Mouse (Mus musculus) heart, embryonic 13.5 days (tissue): ENCODE measurements around the gene Xpc. TPM values are rescaled to one million over a fixed set of nuclear protein-coding genes. Genes with fewer than 3 reads are reported as not detected.
A peak's percentile ranks its signal among the peaks of the same experiment; 100 is the strongest.
"Not testable (repeated sequence)": the region's sequence is repeated elsewhere in the genome, so short reads cannot be mapped to it uniquely, and the experiment has no call there.

Source experiments
- ATAC-seq: fragments of 200-750 bp; cut with Nextera tagmentation; 2 replicates; pipeline ENCODE4 v1.8.0; 2017; ENCODE audit warnings: moderate TSS enrichment; ENCODE audit not compliant: insufficient number of reproducible peaks, low FRiP score, low TSS enrichment; ENCODE audit errors: extremely low read depth
- H3K27ac ChIP-seq: fragments of 300-500 bp; sonication (generic); replicated peaks from 2 replicates; pipeline ENCODE4 v1.5.1; 2015; ENCODE audit warnings: moderate library complexity, mild to moderate bottlenecking, inconsistent platforms
- H3K27me3 ChIP-seq: fragments of 300-500 bp; sonication (generic); replicated peaks from 2 replicates; pipeline ENCODE4 v1.6.1; 2015; ENCODE audit warnings: mild to moderate bottlenecking, inconsistent platforms
- H3K36me3 ChIP-seq: fragments of 300-500 bp; sonication (generic); 2 replicates; pipeline ENCODE4 v1.6.1; 2015; ENCODE audit warnings: mild to moderate bottlenecking, inconsistent platforms
- H3K4me1 ChIP-seq: fragments of 300-500 bp; sonication (generic); 2 replicates; pipeline ENCODE4 v1.6.1; 2015; ENCODE audit warnings: inconsistent platforms
- H3K4me2 ChIP-seq: fragments of 300-500 bp; sonication (generic); 2 replicates; pipeline ENCODE4 v1.6.1; 2015; ENCODE audit warnings: inconsistent platforms, mild to moderate bottlenecking, moderate library complexity
- H3K4me3 ChIP-seq: fragments of 300-500 bp; sonication (generic); 2 replicates; pipeline ENCODE4 v1.5.1; 2015; ENCODE audit warnings: moderate library complexity, mild to moderate bottlenecking, inconsistent platforms
- H3K9ac ChIP-seq: fragments of 300-500 bp; sonication (generic); 2 replicates; pipeline ENCODE4 v1.6.1; 2015; ENCODE audit warnings: inconsistent platforms, mild to moderate bottlenecking, moderate library complexity
- H3K9me3 ChIP-seq: fragments of 300-500 bp; sonication (generic); 2 replicates; pipeline ENCODE4 v1.6.1; 2016; ENCODE audit warnings: inconsistent platforms
- WGBS: fragments of 180-500 bp; shearing (Covaris S2); methylation state at CpG from one replicate; pipeline ENCODE4 v1.1.7; 2015; ENCODE audit warnings: mixed read lengths; 5-methylcytosine and 5-hydroxymethylcytosine counted together
- polyA plus RNA-seq: library from polyadenylated mRNA; unstranded; fragments of >200 nt; fragmentation: Nextera tagmentation; extraction: Ambion mirVana; gene quantifications from 2 replicates; pipeline ENCODE4 v1.2.1, GENCODE M21; 2015

The Xpc gene
- polyA plus RNA-seq, 1 experiment from 2014 or later, result 10.5 TPM

- not testable (repeated sequence) for H3K4me3 ChIP-seq, H3K27me3 ChIP-seq
- WGBS, result 89% methylated on average over 3 of the region's 3 CpGs
These were observed 44.3 kb downstream of the Xpc start for GRCm38 (mm10) chr6:91471427-91471826.

GRCm38 (mm10) chr6:91470712-91471111 is 45.0 kb downstream of the Xpc start:
- Histone ChIP-seq H3K4me1 (peaks cover 22% of the 10 kb centered on the region), H3K9ac (no peak overlapping the region), H3K36me3 (peaks cover 44% of the 10 kb centered on the region), H3K27me3 (no peaks in the 10 kb centered on the region), H3K27ac (no peak overlapping the region), H3K4me2 (no peak overlapping the region), H3K4me3 (no peak overlapping the region), H3K9me3 (no peaks in the 10 kb centered on the region)
- ATAC-seq, result no peak
- 81% methylated on average over 2 of the region's 2 CpGs for WGBS

More at GRCm38 (mm10) chr6:91471427-91471826, 44.3 kb downstream of the Xpc start:
- Histone ChIP-seq H3K36me3 (peaks cover 40% of the 10 kb centered on the region), H3K4me1 (peaks cover 22% of the 10 kb centered on the region), H3K4me2 (peak overlapping the region; percentile 77)
- ATAC-seq, H3K27ac ChIP-seq, H3K9ac ChIP-seq, H3K9me3 ChIP-seq: not testable (repeated sequence)

GRCm38 (mm10) chr6:91467106-91467505 is 48.6 kb downstream of the Xpc start:
- H3K36me3 ChIP-seq, result peaks cover 74% of the 10 kb centered on the region
- peaks cover 5% of the 10 kb centered on the region for H3K4me1 ChIP-seq
- H3K4me3 ChIP-seq, result no peak overlapping the region
- no peaks in the 10 kb centered on the region for H3K27me3 ChIP-seq
- H3K9me3 ChIP-seq, result no peaks in the 10 kb centered on the region
- WGBS, result 69% methylated on average over 1 of the region's 1 CpGs
- ATAC-seq, result no peak
- no peak overlapping the region for H3K9ac ChIP-seq
- H3K27ac ChIP-seq, result no peak overlapping the region
- no peak overlapping the region for H3K4me2 ChIP-seq

- ATAC-seq, result no peak
- no peak overlapping the region for H3K9ac ChIP-seq
- H3K4me2 ChIP-seq, result no peak overlapping the region
- H3K9me3 ChIP-seq, result no peaks in the 10 kb centered on the region
- no peaks in the 10 kb centered on the region for H3K27me3 ChIP-seq
- H3K36me3 ChIP-seq, result peaks cover 71% of the 10 kb centered on the region
- no peaks in the 10 kb centered on the region for H3K4me1 ChIP-seq
- no peak overlapping the region for H3K4me3 ChIP-seq
- H3K27ac ChIP-seq, result no peak overlapping the region
- WGBS, result 89% methylated on average over 2 of the region's 2 CpGs
These were observed 49.9 kb downstream of the Xpc start for GRCm38 (mm10) chr6:91465756-91466155.

- Histone ChIP-seq H3K27me3 (no peaks in the 10 kb centered on the region), H3K9ac (no peak overlapping the region), H3K9me3 (no peaks in the 10 kb centered on the region), H3K4me2 (no peak overlapping the region), H3K4me1 (no peaks in the 10 kb centered on the region), H3K27ac (no peak overlapping the region), H3K36me3 (peaks cover 18% of the 10 kb centered on the region), H3K4me3 (no peak overlapping the region)
- ATAC-seq, result no peak
- WGBS, result 88% methylated on average over 1 of the region's 1 CpGs
These were observed 56.2 kb downstream of the Xpc start for GRCm38 (mm10) chr6:91459471-91459870.

GRCm38 (mm10) chr6:91454546-91454945 is 61.1 kb downstream of the Xpc start:
- H3K36me3 ChIP-seq, result no peaks in the 10 kb centered on the region
- H3K27ac ChIP-seq, result no peak overlapping the region
- H3K9ac ChIP-seq, result no peak overlapping the region
- WGBS, result 27% methylated on average over 5 of the region's 5 CpGs
- no peak overlapping the region for H3K4me2 ChIP-seq
- H3K9me3 ChIP-seq, result no peaks in the 10 kb centered on the region
- H3K27me3 ChIP-seq, result peaks cover 8% of the 10 kb centered on the region; the same call in 1 of the 2 replicates
- no peaks in the 10 kb centered on the region for H3K4me1 ChIP-seq
- H3K4me3 ChIP-seq, result no peak overlapping the region
- no peak for ATAC-seq

- ATAC-seq, result no peak
- H3K4me2 ChIP-seq, result no peak overlapping the region
- no peaks in the 10 kb centered on the region for H3K4me1 ChIP-seq
- peaks cover 23% of the 10 kb centered on the region for H3K27me3 ChIP-seq
- WGBS, result 42% methylated on average over 1 of the region's 1 CpGs
- H3K27ac ChIP-seq, result no peak overlapping the region
- no peak overlapping the region for H3K4me3 ChIP-seq
- no peaks in the 10 kb centered on the region for H3K36me3 ChIP-seq
- no peaks in the 10 kb centered on the region for H3K9me3 ChIP-seq
- H3K9ac ChIP-seq, result no peak overlapping the region
These were observed 63.6 kb downstream of the Xpc start for GRCm38 (mm10) chr6:91452056-91452455.

- Histone ChIP-seq H3K4me2 (no peak overlapping the region), H3K36me3 (no peaks in the 10 kb centered on the region), H3K9ac (no peak overlapping the region), H3K27ac (no peak overlapping the region), H3K4me3 (no peak overlapping the region), H3K9me3 (no peaks in the 10 kb centered on the region), H3K4me1 (no peaks in the 10 kb centered on the region), H3K27me3 (peaks cover 34% of the 10 kb centered on the region)
- 50% methylated on average over 3 of the region's 3 CpGs for WGBS
- no peak for ATAC-seq
These were observed 66.0 kb downstream of the Xpc start for GRCm38 (mm10) chr6:91449472-91450225.

- H3K27ac ChIP-seq, result no peak overlapping the region
- no peaks in the 10 kb centered on the region for H3K9me3 ChIP-seq
- H3K4me1 ChIP-seq, result peaks cover 7% of the 10 kb centered on the region
- 60% methylated on average over 3 of the region's 3 CpGs for WGBS
- ATAC-seq, result no peak
- no peak overlapping the region for H3K4me2 ChIP-seq
- H3K9ac ChIP-seq, result no peak overlapping the region
- no peaks in the 10 kb centered on the region for H3K36me3 ChIP-seq
- no peak overlapping the region for H3K4me3 ChIP-seq
- H3K27me3 ChIP-seq, result peaks cover 37% of the 10 kb centered on the region
These were observed 70.4 kb downstream of the Xpc start for GRCm38 (mm10) chr6:91445316-91445715.

GRCm38 (mm10) chr6:91441145-91441662 is 74.5 kb downstream of the Xpc start:
- Histone ChIP-seq H3K36me3 (no peaks in the 10 kb centered on the region), H3K4me2 (peak overlapping the region; percentile 97), H3K27me3 (peaks cover 35% of the 10 kb centered on the region), H3K4me3 (peak overlapping the region; percentile 78), H3K9me3 (no peaks in the 10 kb centered on the region), H3K27ac (peak overlapping the region; percentile 70), H3K4me1 (peaks cover 8% of the 10 kb centered on the region), H3K9ac (peak overlapping the region; percentile 84)
- WGBS, result 2% methylated on average over 19 of the region's 19 CpGs
- ATAC-seq, result no peak

- H3K4me3 ChIP-seq, result peak overlapping the region; percentile 78
- no peaks in the 10 kb centered on the region for H3K36me3 ChIP-seq
- H3K9ac ChIP-seq, result peak overlapping the region; percentile 84
- peaks cover 41% of the 10 kb centered on the region for H3K27me3 ChIP-seq
- peaks cover 8% of the 10 kb centered on the region for H3K4me1 ChIP-seq
- 2% methylated on average over 30 of the region's 30 CpGs for WGBS
- no peaks in the 10 kb centered on the region for H3K9me3 ChIP-seq
- peak overlapping the region; percentile 70 for H3K27ac ChIP-seq
- peak; percentile 91 for ATAC-seq
- H3K4me2 ChIP-seq, result peak overlapping the region; percentile 97
These were observed 75.1 kb downstream of the Xpc start for GRCm38 (mm10) chr6:91440474-91441144.
